Mouse (Mus musculus): ENCODE results near the gene Dync1i2. TPM values are rescaled to one million over a fixed set of nuclear protein-coding genes. Genes with fewer than 3 reads are reported as not detected.

The Dync1i2 gene
- total and polyA plus RNA-seq, 3 experiments = 22.9 to 74.3 (median 38.6) TPM

GRCm38 (mm10) chr2:71246096-71246495 lies 34.6 kb downstream of the Dync1i2 start:
- Histone ChIP-seq H3K79me2 (replicated peaks; ENCODE audit: control insufficient read depth, extremely low read depth, insufficient read depth, poor library complexity, severe bottlenecking) (no peaks in the 10 kb centered on the region), H3K4me2 (ENCODE audit: insufficient read depth, low read depth, poor library complexity, severe bottlenecking) (no peak overlapping the region), H3K4me3 (replicated peaks in 1 of 3; ENCODE audit: low read depth in 2 of 3, low read length in 2 of 3, poor library complexity in 1 of 3) (no peak overlapping the region), H3K4me1 (ENCODE audit: control insufficient read depth in 1 of 2, insufficient read depth in 2 of 2) (peaks cover 0 to 7% of the 10 kb centered on the region in 2 experiments; a peak in 2 of 4 replicates), H3K27ac (ENCODE audit: insufficient read depth, low read depth) (no peak overlapping the region), H3K9me3 (replicated peaks; ENCODE audit: low read length) (no peaks in the 10 kb centered on the region), H3K9ac (ENCODE audit: insufficient read depth, low read depth) (no peak overlapping the region), H3K36me3 (replicated peaks in 1 of 2; ENCODE audit: control insufficient read depth in 1 of 2, insufficient read depth in 1 of 2, low read length in 1 of 2) (peaks cover 24 to 62% of the 10 kb centered on the region in 2 experiments), H3K27me3 (replicated peaks) (no peaks in the 10 kb centered on the region)
- DNase-seq (ENCODE audit: extremely low read depth) = no peak
- dilution Hi-C loops (cut with MboI; ENCODE audit: extremely low pct_ligation_motif_present, extremely low pct_unique_long_range_greater_than_20kb, low sequenced_read_pairs) = no loop called here
- in situ Hi-C loops (cut with MboI; ENCODE audit: low pct_ligation_motif_present, low pct_unique_long_range_greater_than_20kb, low sequenced_read_pairs) = no loop called here
- no peak for TF ChIP-seq MAZ (IDR thresholded peaks at IDR 0.05; ENCODE audit: low read depth, low read length)
- no peak for TF ChIP-seq ELF1 (IDR thresholded peaks at IDR 0.05; ENCODE audit: low read depth, low read length)
- no peak for TF ChIP-seq SIN3A (IDR thresholded peaks at IDR 0.05; ENCODE audit: low read length)
- no peak for TF ChIP-seq MEF2A (IDR thresholded peaks at IDR 0.05; ENCODE audit: borderline replicate concordance, low read depth, low read length)

GRCm38 (mm10) chr2:71248071-71248470 lies 36.6 kb downstream of the Dync1i2 start:
- no peaks in the 10 kb centered on the region for H3K79me2 ChIP-seq (replicated peaks; ENCODE audit: control insufficient read depth, extremely low read depth, insufficient read depth, poor library complexity, severe bottlenecking)
- H3K9me3 ChIP-seq (replicated peaks; ENCODE audit: low read length) = no peaks in the 10 kb centered on the region
- no peak overlapping the region for H3K9ac ChIP-seq (ENCODE audit: insufficient read depth, low read depth)
- H3K27ac ChIP-seq (ENCODE audit: insufficient read depth, low read depth) = no peak overlapping the region
- no peak overlapping the region for H3K4me2 ChIP-seq (ENCODE audit: insufficient read depth, low read depth, poor library complexity, severe bottlenecking)
- in situ Hi-C loops (cut with MboI; ENCODE audit: low pct_ligation_motif_present, low pct_unique_long_range_greater_than_20kb, low sequenced_read_pairs) (no loop called here), dilution Hi-C loops (cut with MboI; ENCODE audit: extremely low pct_ligation_motif_present, extremely low pct_unique_long_range_greater_than_20kb, low sequenced_read_pairs) (no loop called here)
- peaks cover 31 to 71% of the 10 kb centered on the region in 2 experiments for H3K36me3 ChIP-seq (replicated peaks in 1 of 2; ENCODE audit: control insufficient read depth in 1 of 2, insufficient read depth in 1 of 2, low read length in 1 of 2)
- peaks cover 0 to 7% of the 10 kb centered on the region in 2 experiments; a peak in 2 of 4 replicates for H3K4me1 ChIP-seq (ENCODE audit: control insufficient read depth in 1 of 2, insufficient read depth in 2 of 2)
- no peak for TF ChIP-seq KAT2A (IDR thresholded peaks at IDR 0.05; ENCODE audit: insufficient replicate concordance, low read length)
- TF ChIP-seq JUND (conservative IDR thresholded peaks at IDR 0.05; ENCODE audit: low read depth, low read length) = no peak
- TF ChIP-seq RAD21 (IDR thresholded peaks at IDR 0.05; ENCODE audit: low read depth, low read length) = no peak
- TF ChIP-seq MAFK (IDR thresholded peaks at IDR 0.05; ENCODE audit: insufficient replicate concordance, low read length) = no peak
- TF ChIP-seq ZC3H11A (IDR thresholded peaks at IDR 0.05; ENCODE audit: low read depth, low read length) = no peak
- no peak for TF ChIP-seq ZNF384 (IDR thresholded peaks at IDR 0.05; ENCODE audit: low read depth, low read length)
- TF ChIP-seq IRF4 (IDR thresholded peaks at IDR 0.05; ENCODE audit: low read depth, low read length) = no peak
- no peak for TF ChIP-seq SMC3 (IDR thresholded peaks at IDR 0.05; ENCODE audit: low read depth, low read length)
- no peak for TF ChIP-seq UBTF (IDR thresholded peaks at IDR 0.05; ENCODE audit: low read depth, low read length)
- TF ChIP-seq MXI1 (IDR thresholded peaks at IDR 0.05; ENCODE audit: low read depth, low read length) = no peak
- no peak for TF ChIP-seq TCF12 (IDR thresholded peaks at IDR 0.05; ENCODE audit: low read depth, low read length)
- no peak for TF ChIP-seq ZKSCAN1 (IDR thresholded peaks at IDR 0.05; ENCODE audit: borderline replicate concordance, low read depth, low read length)
- no peak for TF ChIP-seq MAZ (IDR thresholded peaks at IDR 0.05; ENCODE audit: low read depth, low read length)
- no peak for TF ChIP-seq BHLHE40 (IDR thresholded peaks at IDR 0.05; ENCODE audit: low read depth, low read length)
- no peak for TF ChIP-seq ZMIZ1 (IDR thresholded peaks at IDR 0.05; ENCODE audit: low read depth, low read length)
- no peak for TF ChIP-seq HCFC1 (IDR thresholded peaks at IDR 0.05; ENCODE audit: low read depth, low read length)
- TF ChIP-seq E2F4 (IDR thresholded peaks at IDR 0.05; ENCODE audit: insufficient replicate concordance, low read depth, low read length) = no peak
- TF ChIP-seq NRF1 (IDR thresholded peaks at IDR 0.05; ENCODE audit: low read depth, low read length) = no peak
- TF ChIP-seq JUN (IDR thresholded peaks at IDR 0.05; ENCODE audit: insufficient read depth, low read depth, low read length) = no peak
- TF ChIP-seq CHD2 (IDR thresholded peaks at IDR 0.05; ENCODE audit: low read length) = no peak
- no peak overlapping the region for H3K4me3 ChIP-seq (replicated peaks in 1 of 3; ENCODE audit: low read depth in 2 of 3, low read length in 2 of 3, poor library complexity in 1 of 3)
- no peaks in the 10 kb centered on the region for H3K27me3 ChIP-seq (replicated peaks)
- no peak for DNase-seq (ENCODE audit: extremely low read depth)
